Comparison of ENCODE assay signal across 10 mouse cellular contexts in the genomic region with DNA sequence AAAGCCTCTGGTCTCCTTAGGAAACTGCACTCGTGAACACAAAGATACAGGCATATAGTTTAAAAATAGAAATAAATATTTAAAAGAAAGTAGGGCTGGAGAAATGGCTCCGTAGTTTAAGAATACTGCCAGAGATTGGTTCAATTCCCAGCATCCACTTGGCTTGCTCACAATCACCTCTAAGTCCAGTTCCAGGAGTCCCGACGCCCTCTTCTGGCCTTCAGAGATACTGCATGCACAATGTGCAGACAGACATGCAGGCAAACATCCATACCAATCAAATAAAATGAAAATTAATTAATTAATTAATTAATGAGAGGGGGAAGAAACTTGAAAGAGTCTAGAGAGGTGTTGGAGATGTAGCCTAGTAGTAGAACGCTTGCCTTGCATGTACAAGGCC.
DNase-seq lines count a peak whose midpoint lies in the region; ATAC-seq and TF ChIP-seq lines count a peak whose summit lies in the region.
"Had no signal": no experiment of that assay in that cellular context is flagged by ENCODE, and none has a peak within 500 bp of the region (broad histone marks: within the 10 kb centered on the region; RNA-seq: fewer than 3 reads in every experiment).

No protein-coding gene starts in this region.

- H3K9me3 ChIP-seq in liver, embryonic 14.5 days (ENCODE audit: control insufficient read depth, low read length): no peaks in the 10 kb centered on the region
- no peaks in the 10 kb centered on the region for H3K9me3 ChIP-seq in liver, embryonic 11.5 days (ENCODE audit: control insufficient read depth, low read length)
- H3K9me3 ChIP-seq: heart, embryonic 15.5 days had no signal

- H3K4me3 ChIP-seq in liver, embryonic 14.5 days (ENCODE audit: insufficient read depth in 1 of 2, low read depth in 2 of 2, low read length in 2 of 2): no peak overlapping the region
- H3K4me3 ChIP-seq in liver, embryonic 11.5 days (ENCODE audit: low read depth, low read length): no peak overlapping the region

- H3K27ac ChIP-seq in liver, embryonic 14.5 days: no peak overlapping the region
- H3K27ac ChIP-seq in liver, embryonic 11.5 days (ENCODE audit: low read depth, low read length): no peak overlapping the region

- H3K36me3 ChIP-seq in liver, embryonic 14.5 days (replicated peaks; ENCODE audit: control insufficient read depth, insufficient read depth, low read depth): no peaks in the 10 kb centered on the region
- no peaks in the 10 kb centered on the region for H3K36me3 ChIP-seq in liver, embryonic 11.5 days (ENCODE audit: control insufficient read depth, insufficient read depth, low read length)
- H3K36me3 ChIP-seq: heart, embryonic 15.5 days had no signal

- no peak for TF ChIP-seq EP300 in liver, embryonic 14.5 days (IDR thresholded peaks at IDR 0.05; ENCODE audit: low read depth)

- DNase-seq in embryo, embryonic 10.5 days (ENCODE audit: low spot score): peak; percentile 67
- DNase-seq in embryo, embryonic 11 days: no peak
- DNase-seq in liver, embryonic 14.5 days (ENCODE audit: low read depth in 3 of 3, low spot score in 3 of 3): no peak
- no peak for DNase-seq in liver, embryonic 11.5 days (ENCODE audit: low spot score)
- DNase-seq in adipocyte (ENCODE audit: low spot score): peak; percentile 67
- peak; percentile 68 for DNase-seq in mesoderm, embryonic 11.5 days (ENCODE audit: low read depth, low spot score)
- no peak for DNase-seq in urinary bladder, postnatal 14 days (ENCODE audit: low spot score)
- DNase-seq in ovary, postnatal 14 days (ENCODE audit: low spot score): no peak
- DNase-seq: cerebellum, adult 9-10 months had no signal

- WGBS in liver, embryonic 14.5 days (ENCODE audit: insufficient replicate concordance): 24% methylated on average over 5 of the region's 5 CpGs
- 33% methylated on average over 5 of the region's 5 CpGs for WGBS in liver, embryonic 11.5 days

- H3K9ac ChIP-seq in liver, embryonic 14.5 days (replicated peaks): no peak overlapping the region
- H3K9ac ChIP-seq in liver, embryonic 11.5 days (ENCODE audit: low read depth, low read length): no peak overlapping the region

- H3K4me1 ChIP-seq in liver, embryonic 14.5 days (replicated peaks; ENCODE audit: control insufficient read depth in 2 of 2, insufficient read depth in 2 of 2, low read length in 1 of 2): no peaks in the 10 kb centered on the region
- H3K4me1 ChIP-seq in liver, embryonic 11.5 days (replicated peaks; ENCODE audit: control insufficient read depth, insufficient read depth, low read length): peaks cover 5% of the 10 kb centered on the region

- H3K4me2 ChIP-seq in liver, embryonic 14.5 days (ENCODE audit: low read depth): no peak overlapping the region
- H3K4me2 ChIP-seq in liver, embryonic 11.5 days: no peak overlapping the region

- TF ChIP-seq CTCF in liver, embryonic 14.5 days (IDR thresholded peaks at IDR 0.05; ENCODE audit: low read depth): peak; percentile 51

- H3K27me3 ChIP-seq in liver, embryonic 14.5 days (ENCODE audit: control insufficient read depth, insufficient read depth, low read length): peaks cover 36% of the 10 kb centered on the region
- peaks cover 43% of the 10 kb centered on the region for H3K27me3 ChIP-seq in liver, embryonic 11.5 days (replicated peaks; ENCODE audit: control insufficient read depth, insufficient read depth, low read length)

- ATAC-seq in liver, embryonic 14.5 days (ENCODE audit: insufficient read depth): no peak
- ATAC-seq in liver, embryonic 11.5 days (replicated peaks; ENCODE audit: low FRiP score): no peak

Comparison
In these comparisons a context has a peak if more than half of its experiments do, and no peak if none do; other contexts are left out.
1. DNase-seq: peak in embryo, embryonic 10.5 days (single experiment), adipocyte (single experiment) and mesoderm, embryonic 11.5 days (single experiment); none in embryo, embryonic 11 days (single experiment), liver, embryonic 14.5 days (0 of 3), liver, embryonic 11.5 days (single experiment), urinary bladder, postnatal 14 days (single experiment) and ovary, postnatal 14 days (single experiment).